Mouse (Mus musculus): ENCODE measurements at regions not wholly inside any gene's neighbourhood (a gene's known extent, or its start where the extent isn't known, plus 50 kb on each side); places are given as distances from the start of the nearest gene placed in this dataset.

DNA sequence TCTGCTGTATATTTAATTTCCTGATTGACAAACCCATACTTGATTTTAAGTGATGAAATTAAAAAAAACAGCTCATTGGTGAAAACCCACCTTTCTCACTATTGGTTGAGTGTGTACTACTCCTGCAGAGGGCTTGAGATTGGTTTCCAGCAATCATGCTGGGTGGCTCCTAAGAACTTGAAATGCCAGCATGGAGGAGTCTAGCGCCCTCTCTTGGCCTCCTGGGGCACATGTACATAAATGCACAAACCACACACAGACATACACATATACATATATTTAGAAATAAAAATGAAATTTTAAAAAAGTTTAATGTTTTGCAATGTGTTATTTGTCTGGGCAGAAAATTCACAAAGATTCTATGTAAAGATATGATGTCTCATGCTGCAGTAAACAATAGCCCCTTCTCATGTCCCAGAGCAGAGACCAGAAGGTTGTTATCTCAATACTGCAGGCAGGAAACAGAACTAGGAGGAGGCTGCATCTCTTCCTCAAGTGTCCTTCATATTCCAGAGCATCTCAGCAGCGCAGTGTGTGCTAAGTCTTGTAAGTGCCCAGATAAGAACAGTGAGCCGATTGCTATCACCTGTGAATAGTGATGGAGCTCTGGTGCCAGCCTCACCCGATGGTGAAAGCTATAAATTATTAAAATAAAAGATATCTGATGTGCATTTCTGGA is 108.4 kb upstream of the Fbxo11 start:
- DNase-seq (ENCODE audit: low read depth, low spot score) = no peak

DNA sequence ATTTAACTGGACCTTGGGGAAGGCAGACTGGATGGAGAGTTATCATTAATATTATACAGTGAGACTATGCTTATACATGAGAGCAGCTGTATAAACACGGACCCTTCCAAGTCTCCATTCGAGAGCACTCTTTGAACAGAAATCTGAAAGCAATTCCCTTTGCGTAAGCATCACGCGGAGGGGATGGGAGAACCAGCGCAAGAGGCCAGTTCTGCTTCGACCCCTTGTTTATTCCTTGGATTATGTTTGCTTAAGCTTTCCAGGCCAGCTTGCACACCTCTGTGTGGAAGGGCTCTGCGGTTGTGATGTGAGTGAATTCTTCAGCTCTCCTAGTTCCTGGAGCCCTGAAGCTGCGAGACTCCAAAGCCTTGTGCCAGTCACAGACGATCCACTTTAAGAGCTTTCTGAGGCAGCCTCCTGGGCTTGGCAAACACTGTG is 109.2 kb upstream of the Fbxo11 start:
- no peak for DNase-seq (ENCODE audit: low read depth, low spot score)

DNA sequence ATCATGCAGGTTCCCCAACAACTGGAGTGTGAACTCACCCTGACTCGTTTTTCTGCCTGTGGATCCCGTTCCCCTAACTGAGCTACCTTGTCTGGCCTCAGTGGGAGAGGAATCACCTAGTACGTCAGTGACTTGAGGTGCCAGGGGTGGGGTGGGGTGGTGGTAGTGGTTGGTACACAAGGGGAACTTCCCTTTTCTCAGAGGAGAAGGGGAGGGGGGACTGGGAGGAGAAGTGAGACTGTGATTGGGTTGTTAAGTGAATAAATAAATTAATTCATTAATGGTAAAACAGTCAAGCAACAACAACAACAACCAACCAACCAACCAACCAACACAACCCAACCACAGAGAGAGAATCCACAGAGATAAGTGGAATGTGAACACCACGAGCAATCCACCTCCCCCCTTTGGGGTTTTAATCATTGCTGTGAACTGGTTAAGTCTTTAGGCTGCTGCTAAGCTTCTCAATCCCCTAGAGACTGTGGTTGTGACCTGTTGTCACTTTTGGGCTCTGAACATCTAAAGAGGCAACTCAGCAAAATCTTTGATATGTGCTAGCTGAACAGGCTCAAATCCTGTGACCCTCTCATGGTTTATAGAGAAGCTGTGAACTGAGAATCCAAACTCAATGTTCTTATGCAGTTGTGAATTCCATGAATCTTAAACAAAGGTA is 111.0 kb upstream of the Fbxo11 start:
- DNase-seq (ENCODE audit: low read depth, low spot score) = no peak

DNA sequence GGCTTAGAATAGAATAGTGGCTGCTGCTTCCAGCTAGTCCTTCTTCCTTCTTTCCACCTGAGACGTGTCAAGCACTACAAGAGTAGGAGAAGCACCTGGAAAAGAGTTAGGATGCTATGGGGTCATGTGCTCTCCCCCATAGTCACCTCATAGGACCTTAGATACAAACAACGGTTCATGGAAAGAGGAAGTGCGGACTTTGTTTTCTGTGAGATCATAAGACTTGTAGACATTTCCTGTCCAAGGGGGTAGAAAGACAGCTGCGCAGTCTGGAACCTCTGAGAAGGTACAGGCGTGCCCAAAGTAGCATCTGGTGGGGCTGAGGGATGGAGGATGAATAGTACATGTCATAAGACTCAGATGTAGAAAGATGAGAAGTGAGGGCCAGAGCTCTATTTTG is 125.6 kb upstream of the Fbxo11 start:
- DNase-seq (ENCODE audit: low read depth, low spot score) = no peak

DNA sequence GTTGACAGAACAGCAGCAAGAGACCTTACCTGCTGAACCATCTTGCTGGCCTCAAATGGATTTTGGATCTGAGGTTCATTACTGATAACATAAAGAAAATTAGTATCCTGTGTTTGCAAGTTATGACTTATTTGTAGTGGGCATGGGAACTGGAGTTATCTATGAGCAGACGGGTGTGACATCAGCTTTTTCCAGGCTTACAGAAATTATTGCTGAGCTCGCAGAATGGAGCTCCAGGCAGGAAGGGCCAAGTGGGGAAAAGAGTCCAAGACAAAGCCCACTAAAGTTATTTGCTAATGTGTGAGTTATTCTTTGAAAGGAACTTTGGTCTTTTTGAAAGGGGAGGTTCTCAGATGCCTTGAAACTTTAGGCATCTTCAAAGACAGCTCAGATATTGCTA is 126.4 kb upstream of the Fbxo11 start:
- DNase-seq (ENCODE audit: low read depth, low spot score) = no peak

DNA sequence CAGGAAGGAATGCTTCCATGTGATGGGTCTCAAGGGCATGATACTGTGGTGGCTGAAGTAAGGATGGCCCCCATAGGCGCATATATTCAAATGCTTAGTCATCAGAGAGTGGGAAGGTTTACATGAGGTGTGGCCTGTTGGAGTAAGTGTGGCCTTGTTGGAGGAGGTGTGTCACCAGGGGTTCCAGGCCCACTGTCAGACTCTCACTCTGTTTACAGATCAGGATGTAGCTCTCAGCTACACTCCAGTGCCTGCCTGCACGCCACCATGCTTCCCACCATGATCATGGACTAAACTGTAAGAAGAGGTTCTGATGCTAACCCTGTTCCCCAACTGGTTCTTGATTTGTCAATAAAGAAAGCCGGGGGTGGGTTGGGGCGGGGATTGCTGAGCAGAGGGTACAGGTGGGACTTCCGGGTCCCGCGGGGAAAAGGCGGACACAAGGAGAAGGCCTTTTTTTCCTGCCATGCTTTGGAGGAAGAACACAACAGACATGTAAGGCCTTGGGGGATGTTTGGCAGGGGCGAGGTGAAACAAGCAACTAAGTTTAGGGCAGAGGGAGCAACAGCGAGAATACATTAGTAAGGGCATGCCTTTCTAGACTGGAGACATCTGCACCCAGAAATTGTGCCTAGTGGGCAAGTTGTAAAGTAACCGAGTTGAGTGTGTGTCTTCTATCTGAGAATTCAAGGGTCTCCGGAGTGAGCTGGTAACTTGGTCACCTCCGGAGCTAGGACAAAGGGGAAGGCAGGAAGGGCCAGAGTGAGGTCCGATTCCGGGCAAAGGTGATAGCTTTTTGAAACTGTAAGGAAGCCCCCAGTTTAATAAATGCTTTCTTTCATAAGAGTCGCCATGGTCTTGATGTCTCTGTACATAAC is 127.1 kb upstream of the Fbxo11 start:
- no peak for DNase-seq (ENCODE audit: low read depth, low spot score)

DNA sequence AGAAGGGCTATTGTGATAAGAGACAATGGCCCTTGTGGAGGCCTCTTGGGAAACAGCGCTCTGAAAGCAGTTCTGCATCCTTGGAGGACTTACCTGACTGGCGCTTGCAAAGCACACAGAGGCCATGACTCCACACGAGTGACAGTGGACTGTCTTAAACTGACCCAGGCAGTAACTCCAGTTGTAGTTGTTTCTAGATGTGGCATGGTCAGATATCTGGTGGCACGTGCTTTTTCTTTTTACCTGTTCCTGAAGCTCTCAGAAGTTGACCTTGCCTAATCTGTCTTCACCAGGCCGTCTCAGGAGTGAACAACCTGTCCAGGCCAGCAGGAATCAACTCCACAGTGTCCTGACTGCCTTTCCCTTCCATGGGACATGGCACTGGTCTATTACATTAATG is 129.6 kb upstream of the Fbxo11 start:
- no peak for DNase-seq (ENCODE audit: low read depth, low spot score)

DNA sequence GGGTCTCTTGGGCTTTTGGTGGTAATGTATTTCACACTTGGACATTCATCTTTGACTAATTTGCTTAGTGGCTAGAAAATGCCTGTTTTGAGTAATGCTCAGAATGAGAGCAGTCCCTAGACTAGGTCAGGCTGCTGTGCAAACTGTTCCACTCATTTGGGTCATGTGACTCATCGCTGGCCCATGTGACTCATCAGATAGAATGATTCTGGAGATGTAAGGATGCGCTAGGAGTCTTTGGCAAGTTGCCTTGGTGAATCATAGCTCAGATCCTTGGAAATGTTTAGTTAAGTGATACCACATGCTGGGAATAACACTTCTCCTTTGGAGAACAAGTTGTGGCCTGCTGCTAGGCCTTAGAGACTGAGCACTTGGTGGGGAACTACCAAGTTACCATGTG is 130.2 kb upstream of the Fbxo11 start:
- DNase-seq (ENCODE audit: low read depth, low spot score) = peak; percentile 92

DNA sequence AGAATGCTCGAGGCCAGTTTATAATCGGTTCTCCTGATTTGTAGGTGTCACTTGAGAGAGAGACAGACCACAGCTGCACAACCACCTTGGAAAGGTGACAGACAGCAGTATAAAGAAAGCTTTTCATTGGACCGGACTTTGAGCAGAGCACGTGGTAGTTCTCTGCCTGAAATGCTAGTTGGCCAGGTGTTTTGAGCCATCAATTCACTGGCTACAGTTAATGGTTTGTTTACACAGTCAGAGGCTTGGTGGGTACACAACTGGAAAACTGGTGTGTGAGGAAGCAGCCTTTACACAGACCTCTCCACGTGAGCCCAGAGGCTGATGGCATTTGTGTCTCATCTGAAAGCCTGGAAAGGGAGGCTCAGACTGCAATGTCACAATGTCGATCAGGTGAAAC is 130.8 kb upstream of the Fbxo11 start:
- DNase-seq (ENCODE audit: low read depth, low spot score) = no peak

DNA sequence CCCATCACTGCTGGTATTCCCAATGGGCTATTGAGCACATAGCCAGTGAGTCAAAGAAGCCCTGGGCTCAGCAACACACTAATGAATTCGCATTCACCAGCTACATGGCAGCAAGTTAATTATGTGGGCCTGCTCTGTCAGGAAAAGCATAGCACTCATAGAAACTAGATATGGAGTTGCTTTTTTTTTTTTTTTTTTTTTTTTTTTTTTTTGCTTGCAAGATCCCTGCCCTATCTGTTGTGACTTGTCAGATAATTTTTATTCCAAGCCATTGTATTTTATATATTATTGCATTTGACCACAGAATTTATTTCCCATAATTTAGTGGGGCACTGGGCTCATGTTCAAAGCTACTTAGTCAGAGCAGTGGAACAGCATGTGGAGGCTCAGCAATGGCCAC is 131.2 kb upstream of the Fbxo11 start:
- DNase-seq (ENCODE audit: low read depth, low spot score) = peak; percentile 9

DNA sequence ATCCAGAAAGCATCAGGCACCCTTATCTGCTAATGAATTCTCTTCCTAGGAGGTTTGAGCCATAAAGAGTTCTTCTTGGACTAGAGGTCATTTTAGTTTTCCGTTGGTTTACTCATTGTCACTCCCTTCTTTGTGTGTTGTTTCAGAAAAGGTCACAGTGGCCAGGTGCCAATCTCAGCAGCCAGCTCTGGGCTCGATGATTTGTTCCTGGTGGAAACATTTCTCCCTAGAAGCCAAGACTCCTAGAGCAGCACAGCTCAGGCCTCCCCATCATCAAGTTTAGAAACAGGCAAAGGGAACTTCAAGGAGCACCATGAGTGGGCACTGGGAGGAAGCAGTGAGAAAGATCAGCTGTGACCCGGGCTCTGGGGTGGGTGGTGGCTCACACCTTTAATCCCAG is 132.3 kb upstream of the Fbxo11 start:
- DNase-seq (ENCODE audit: low read depth, low spot score) = no peak

DNA sequence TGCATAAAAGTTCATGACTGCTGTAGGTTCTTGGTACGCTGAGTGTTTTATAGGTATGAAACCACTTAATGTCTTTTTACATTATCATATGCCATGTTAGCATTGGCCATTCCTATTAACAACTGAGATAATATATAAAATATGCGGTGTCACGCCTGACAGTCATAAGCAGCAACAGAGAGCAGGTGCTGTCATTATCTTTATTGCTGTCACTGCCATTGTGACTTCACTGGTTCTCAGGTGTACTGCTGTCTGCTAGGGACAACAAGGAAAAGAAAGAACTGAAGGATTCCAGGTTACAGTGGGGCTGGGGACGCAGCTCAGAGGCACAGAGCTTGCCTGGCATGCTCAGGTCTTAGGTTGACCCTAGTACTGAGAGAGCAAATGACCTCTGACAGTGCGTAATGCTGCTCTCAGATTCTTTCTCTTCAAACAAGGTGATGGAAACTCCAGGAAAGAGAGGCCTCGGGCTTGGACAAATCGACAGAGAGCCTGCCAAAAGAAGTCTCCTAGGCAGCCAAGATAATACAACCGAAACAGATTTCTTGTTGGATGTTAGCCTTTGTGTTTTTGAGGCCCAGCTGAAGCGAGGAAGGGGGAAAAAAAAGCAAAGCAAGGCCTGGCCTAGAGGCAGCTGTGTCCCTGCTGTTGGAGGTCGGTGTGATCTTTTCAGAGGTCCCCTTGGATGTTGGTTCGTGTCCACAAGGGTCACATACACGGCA is 136.3 kb upstream of the Fbxo11 start:
- DNase-seq (ENCODE audit: low read depth, low spot score) = no peak

DNA sequence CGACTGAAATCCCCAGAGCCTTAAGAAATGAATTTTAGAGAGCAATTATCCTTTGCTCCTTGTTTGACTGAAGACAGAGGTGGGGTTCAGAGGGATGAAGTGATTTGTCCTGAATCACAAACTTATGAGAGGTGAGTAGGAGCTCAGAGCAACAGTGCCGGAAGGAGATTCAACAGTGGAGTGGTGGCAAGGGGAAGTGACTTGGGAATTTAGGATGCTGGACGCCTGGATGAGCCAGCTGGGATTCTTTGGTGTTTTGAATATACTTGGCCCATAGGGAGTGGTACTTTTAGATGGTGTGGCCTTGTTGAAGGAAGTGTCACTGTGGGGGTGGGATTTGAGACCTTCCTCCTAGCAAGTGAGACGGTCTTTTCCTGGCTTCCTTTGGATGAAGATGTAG is 137.1 kb upstream of the Fbxo11 start:
- no peak for DNase-seq (ENCODE audit: low read depth, low spot score)

DNA sequence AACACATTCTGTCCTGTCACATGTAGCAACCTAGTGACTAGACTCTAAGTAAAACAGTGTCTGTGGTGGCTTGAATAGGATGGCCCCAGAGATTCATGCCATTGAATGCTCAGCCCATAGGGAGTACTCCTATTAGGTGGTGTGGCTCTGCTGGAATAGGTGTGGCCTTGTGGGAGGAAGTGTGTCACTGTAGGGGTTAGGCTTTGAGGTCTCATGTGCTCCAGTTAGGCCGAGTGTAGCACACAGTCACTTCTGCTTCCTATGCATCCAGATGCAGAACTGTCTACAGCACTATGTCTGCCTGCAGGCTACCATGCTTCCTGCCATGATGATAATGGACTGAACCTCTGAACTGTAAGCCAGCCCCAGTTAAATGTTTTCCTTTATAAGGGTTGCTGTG is 144.5 kb upstream of the Fbxo11 start:
- DNase-seq (ENCODE audit: low read depth, low spot score) = no peak

DNA sequence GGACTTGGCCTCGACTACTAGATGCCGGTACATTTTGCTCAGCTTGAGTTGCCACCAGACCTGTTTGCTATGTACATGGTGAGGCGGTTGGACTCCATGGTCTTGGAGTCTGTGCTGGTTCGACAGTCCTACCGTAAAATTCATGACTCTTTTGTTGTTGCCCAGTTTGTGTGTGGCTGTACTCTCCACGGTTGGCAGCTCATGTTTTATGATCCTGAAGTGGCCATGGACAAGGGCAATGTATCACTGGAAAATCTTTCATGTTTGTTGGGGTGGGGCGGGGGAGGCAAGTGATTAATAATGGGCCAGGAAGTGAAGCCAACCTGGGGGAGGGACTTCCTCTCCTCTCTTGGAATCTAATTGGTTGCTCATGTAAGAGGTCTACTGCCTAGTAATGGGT is 147.0 kb upstream of the Fbxo11 start:
- DNase-seq (ENCODE audit: low read depth, low spot score) = no peak

DNA sequence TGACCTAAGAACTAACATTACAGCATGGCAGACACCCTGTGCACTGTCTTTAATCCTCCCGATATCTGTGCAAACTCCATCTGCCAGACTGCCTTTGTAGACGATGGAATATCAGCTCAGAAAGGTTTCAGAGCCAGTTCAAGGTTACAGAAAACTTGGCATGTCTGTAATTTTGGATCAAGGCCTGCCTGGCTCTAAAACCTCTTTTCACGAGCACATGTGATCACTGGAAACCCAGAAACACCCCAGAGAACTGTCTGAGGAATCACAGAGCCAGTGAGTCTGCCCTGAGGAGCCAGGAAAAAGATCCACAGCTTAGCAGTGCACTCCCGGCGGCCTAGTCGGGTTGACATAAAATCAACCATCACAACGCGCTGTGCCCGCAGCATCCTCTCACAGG is 149.7 kb upstream of the Fbxo11 start:
- peak; percentile 3 for DNase-seq (ENCODE audit: low read depth, low spot score)

DNA sequence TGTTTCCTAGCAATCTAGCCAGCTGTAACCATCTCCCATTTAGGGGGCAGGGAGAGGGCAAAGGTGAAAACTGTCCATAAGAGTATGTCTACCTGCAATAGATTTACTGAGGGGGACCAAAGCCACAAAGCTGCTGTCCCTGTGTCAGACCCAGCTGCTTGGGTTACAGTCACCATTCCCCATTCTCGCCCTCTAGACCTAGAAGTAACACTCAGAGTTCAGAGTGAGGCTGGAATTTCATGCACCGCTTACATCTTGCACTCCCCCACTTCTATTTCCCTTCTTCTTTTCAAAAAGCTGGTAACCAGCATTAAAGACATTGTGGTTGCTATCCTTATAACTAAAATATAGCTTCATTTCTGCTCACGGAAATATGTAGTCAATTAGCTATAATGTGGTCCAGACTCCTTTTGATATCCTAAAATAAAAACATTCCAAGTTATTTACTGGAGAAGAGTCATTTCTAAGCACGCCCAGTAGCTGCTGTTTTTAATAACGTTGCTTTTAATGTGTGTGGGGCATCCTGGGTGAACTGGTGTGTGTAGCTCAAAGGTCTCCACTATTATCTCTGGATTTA is 157.4 kb upstream of the Fbxo11 start:
- DNase-seq (ENCODE audit: low read depth, low spot score) = no peak

DNA sequence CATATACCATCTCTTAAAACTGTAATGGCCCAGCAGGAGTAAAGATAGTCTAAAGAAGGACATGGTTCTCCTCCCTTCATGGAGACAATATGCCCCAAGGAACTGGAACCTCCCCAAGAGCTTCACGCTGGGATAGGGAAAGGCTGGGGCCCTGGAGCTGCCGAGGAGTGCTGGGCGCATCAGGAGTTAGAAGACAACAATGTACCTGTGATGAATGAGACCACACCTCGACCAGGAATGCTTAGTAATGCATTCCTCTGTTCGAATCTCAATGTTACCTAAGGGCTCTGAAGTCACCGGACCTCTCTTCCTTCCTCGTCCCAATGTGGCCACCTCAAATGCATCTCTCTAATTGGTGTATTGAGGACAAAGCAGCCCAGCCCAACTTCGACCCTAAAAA is 175.4 kb upstream of the Fbxo11 start:
- no peak for DNase-seq (ENCODE audit: low read depth, low spot score)

DNA sequence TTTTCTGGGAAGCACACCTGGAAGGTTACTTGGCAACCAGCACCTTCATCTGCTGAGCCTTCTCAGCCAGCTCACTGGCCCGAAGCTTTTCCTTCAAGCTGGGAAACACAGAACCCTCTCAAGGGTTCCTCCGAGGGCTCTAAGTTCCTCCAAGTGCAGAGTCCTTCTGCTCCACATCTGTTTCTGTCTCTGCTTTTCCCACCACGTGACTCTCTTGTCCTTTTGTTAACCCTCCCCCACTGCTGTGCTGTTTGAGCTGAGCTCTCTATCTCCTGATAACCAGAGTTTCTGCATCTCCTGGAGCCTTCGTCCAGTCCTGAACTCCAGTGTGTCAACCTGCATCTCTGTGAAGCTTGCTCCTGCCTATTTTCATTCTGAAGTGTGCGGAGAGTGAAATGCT is 183.5 kb upstream of the Fbxo11 start:
- no peak for DNase-seq (ENCODE audit: low read depth, low spot score)

DNA sequence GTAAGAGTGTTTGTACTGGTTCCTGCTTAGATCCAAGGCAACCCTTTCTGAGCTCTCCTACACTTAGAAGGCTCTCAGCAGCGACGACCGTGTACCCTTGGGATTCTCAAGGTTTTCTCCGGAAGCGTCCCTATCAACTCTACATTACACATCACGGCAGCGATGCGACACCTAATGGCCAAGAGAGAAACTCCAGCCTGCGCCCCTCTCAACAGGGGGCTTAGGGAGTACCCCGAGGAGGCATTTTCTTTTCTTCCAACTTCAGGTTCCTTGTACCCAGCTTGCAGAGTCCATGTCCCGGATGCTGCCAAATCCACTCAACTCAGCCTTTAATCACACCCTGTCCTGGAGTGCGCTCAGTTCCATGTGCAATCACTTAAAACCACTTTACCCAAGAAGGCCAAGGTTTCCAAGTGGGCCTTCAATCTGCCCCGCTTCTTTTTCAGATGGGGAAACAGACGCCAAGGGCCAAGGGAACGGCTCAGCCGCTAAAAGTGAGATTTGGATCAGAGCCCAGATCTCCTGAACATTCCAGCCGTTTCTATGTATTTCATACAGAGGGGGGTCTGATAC is 186.9 kb upstream of the Fbxo11 start:
- peak; percentile 71 for DNase-seq (ENCODE audit: low read depth, low spot score)

Data from brain, adult 2 months (tissue).